Comparison of ENCODE assay signal across 23 mouse cellular contexts in the genomic region with DNA sequence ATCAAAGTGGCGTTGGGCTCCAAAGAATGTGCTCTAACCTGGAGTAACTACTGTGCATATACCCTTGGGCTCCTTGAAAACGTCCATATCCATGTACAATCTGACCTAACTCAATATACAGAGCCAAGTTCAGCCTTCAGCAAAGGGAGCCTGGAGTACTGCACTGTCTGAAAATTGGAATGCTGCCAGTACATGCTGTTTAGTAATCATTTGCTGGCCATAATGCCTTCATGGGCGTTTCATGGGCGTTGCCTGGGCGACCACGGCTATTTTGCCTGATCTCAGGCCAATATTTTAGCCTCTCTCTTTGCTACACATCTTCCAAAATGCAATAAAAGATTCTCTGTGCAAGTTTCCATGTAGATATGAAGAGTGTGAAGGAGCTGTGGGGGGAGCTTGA. TPM values are rescaled to one million over a fixed set of nuclear protein-coding genes. Genes with fewer than 3 reads are reported as not detected.
DNase-seq lines count a peak whose midpoint lies in the region; ATAC-seq lines count a peak whose summit lies in the region.
"Had no signal": no experiment of that assay in that cellular context is flagged by ENCODE, and none has a peak within 500 bp of the region (broad histone marks: within the 10 kb centered on the region; RNA-seq: fewer than 3 reads in every experiment).

No protein-coding gene starts in this region.

- H3K4me2 ChIP-seq in embryonic facial prominence, embryonic 14.5 days (ENCODE audit: low read depth, low read length) = no peak overlapping the region
- H3K4me2 ChIP-seq in midbrain, embryonic 14.5 days (ENCODE audit: low read length) = no peak overlapping the region
- H3K4me2 ChIP-seq in midbrain, embryonic 11.5 days = no peak overlapping the region
- H3K4me2 ChIP-seq: embryonic facial prominence, embryonic 13.5 days; forebrain, embryonic 12.5 days; heart, embryonic 15.5 days; liver, embryonic 13.5 days had no signal

- H3K27me3 ChIP-seq in embryonic facial prominence, embryonic 14.5 days (replicated peaks; ENCODE audit: control insufficient read depth, insufficient read depth, low read length) = 0 out of 2 replicates have a peak, but pooled peaks cover 1% of the 10 kb centered on the region
- peaks cover 17% of the 10 kb centered on the region for H3K27me3 ChIP-seq in embryonic facial prominence, embryonic 10.5 days (replicated peaks; ENCODE audit: low read depth, poor library complexity, severe bottlenecking)
- H3K27me3 ChIP-seq in midbrain, embryonic 14.5 days (ENCODE audit: control insufficient read depth, insufficient read depth, low read length) = no peaks in the 10 kb centered on the region
- H3K27me3 ChIP-seq in midbrain, embryonic 11.5 days (ENCODE audit: control insufficient read depth, insufficient read depth, low read length) = no peaks in the 10 kb centered on the region; the same call in 1 of the 2 replicates
- H3K27me3 ChIP-seq: heart, embryonic 15.5 days; liver, embryonic 13.5 days had no signal

- no peaks in the 10 kb centered on the region for H3K4me1 ChIP-seq in embryonic facial prominence, embryonic 14.5 days (ENCODE audit: control insufficient read depth, insufficient read depth, low read length)
- peaks cover 4% of the 10 kb centered on the region for H3K4me1 ChIP-seq in embryonic facial prominence, embryonic 10.5 days
- peaks cover 3% of the 10 kb centered on the region; the same call in 1 of the 2 replicates for H3K4me1 ChIP-seq in midbrain, embryonic 14.5 days (ENCODE audit: control insufficient read depth, insufficient read depth, low read length)
- no peaks in the 10 kb centered on the region for H3K4me1 ChIP-seq in midbrain, embryonic 11.5 days (ENCODE audit: control insufficient read depth, insufficient read depth, low read length)
- H3K4me1 ChIP-seq: heart, embryonic 15.5 days; liver, embryonic 13.5 days had no signal

- no peak for ATAC-seq in embryonic facial prominence, embryonic 14.5 days (ENCODE audit: low read depth)
- no peak for ATAC-seq in midbrain, embryonic 14.5 days (ENCODE audit: low FRiP score, low TSS enrichment)
- no peak for ATAC-seq in midbrain, embryonic 11.5 days (ENCODE audit: low FRiP score)
- no peak for ATAC-seq in frontal cortex, adult (ENCODE audit: low TSS enrichment)
- ATAC-seq: activated CD4-positive, CD25-positive, alpha-beta regulatory T cell, adult 4 months; intestine, postnatal 0 days; Patski had no signal

- H3K9me3 ChIP-seq in embryonic facial prominence, embryonic 14.5 days (ENCODE audit: control insufficient read depth, low read length) = no peaks in the 10 kb centered on the region
- H3K9me3 ChIP-seq in embryonic facial prominence, embryonic 10.5 days = no peaks in the 10 kb centered on the region
- H3K9me3 ChIP-seq in midbrain, embryonic 14.5 days (ENCODE audit: control insufficient read depth, low read length) = no peaks in the 10 kb centered on the region
- H3K9me3 ChIP-seq in midbrain, embryonic 11.5 days (ENCODE audit: control insufficient read depth, low read length) = no peaks in the 10 kb centered on the region
- H3K9me3 ChIP-seq: embryonic facial prominence, embryonic 13.5 days; forebrain, embryonic 12.5 days; heart, embryonic 15.5 days; liver, embryonic 13.5 days had no signal

- WGBS in embryonic facial prominence, embryonic 14.5 days = 70% methylated on average over 6 of the region's 6 CpGs
- WGBS in embryonic facial prominence, embryonic 10.5 days = 87% methylated on average over 6 of the region's 6 CpGs
- WGBS in midbrain, embryonic 14.5 days = 43% methylated on average over 6 of the region's 6 CpGs
- 83% methylated on average over 6 of the region's 6 CpGs for WGBS in midbrain, embryonic 11.5 days

- intact Hi-C loops in left cerebral cortex, postnatal 4 days (cut with DNase I) = no loop called here
- intact Hi-C loops in gastrocnemius, postnatal 14 days (cut with DNase I; ENCODE audit: low total_unique reads) = no loop called here

- no peak overlapping the region for H3K4me3 ChIP-seq in embryonic facial prominence, embryonic 14.5 days (ENCODE audit: low read depth, low read length)
- H3K4me3 ChIP-seq in embryonic facial prominence, embryonic 10.5 days = no peak overlapping the region
- no peak overlapping the region for H3K4me3 ChIP-seq in midbrain, embryonic 14.5 days (replicated peaks; ENCODE audit: low read depth, low read length)
- no peak overlapping the region for H3K4me3 ChIP-seq in midbrain, embryonic 11.5 days (ENCODE audit: low read depth, low read length)
- H3K4me3 ChIP-seq: embryonic facial prominence, embryonic 13.5 days; forebrain, embryonic 12.5 days; heart, adult 2 months; heart, embryonic 15.5 days; liver, embryonic 13.5 days had no signal

- peak; percentile 1 for DNase-seq in embryonic facial prominence, embryonic 14.5 days (ENCODE audit: low spot score)
- DNase-seq in embryonic facial prominence, embryonic 10.5 days (ENCODE audit: low spot score) = no peak
- DNase-seq in left cerebral cortex, postnatal 4 days = peak; percentile 32
- no peak for DNase-seq in left cerebral cortex, adult 8-10 months (ENCODE audit: low spot score in 2 of 2)
- DNase-seq in midbrain, embryonic 14.5 days = peak; percentile 58
- DNase-seq in midbrain, embryonic 11.5 days (ENCODE audit: low spot score, missing footprints) = no peak
- peak; percentile 7 for DNase-seq in gastrocnemius, postnatal 14 days
- DNase-seq: cerebellum, adult 11-12 months; heart, adult 2 months; liver, embryonic 13.5 days; retina, postnatal 1 day; right cerebral cortex, postnatal 4 days; thymus, postnatal 4 days had no signal

- no peaks in the 10 kb centered on the region for H3K36me3 ChIP-seq in embryonic facial prominence, embryonic 14.5 days (ENCODE audit: control insufficient read depth, insufficient read depth, low read length)
- no peaks in the 10 kb centered on the region for H3K36me3 ChIP-seq in embryonic facial prominence, embryonic 10.5 days (replicated peaks)
- no peaks in the 10 kb centered on the region for H3K36me3 ChIP-seq in midbrain, embryonic 14.5 days (ENCODE audit: control insufficient read depth, insufficient read depth, low read length)
- H3K36me3 ChIP-seq in midbrain, embryonic 11.5 days (ENCODE audit: control insufficient read depth, insufficient read depth, low read length) = no peaks in the 10 kb centered on the region
- H3K36me3 ChIP-seq: embryonic facial prominence, embryonic 13.5 days; forebrain, embryonic 12.5 days; heart, embryonic 15.5 days; liver, embryonic 13.5 days had no signal

- H3K27ac ChIP-seq in embryonic facial prominence, embryonic 14.5 days (replicated peaks; ENCODE audit: low read depth, low read length) = no peak overlapping the region
- no peak overlapping the region for H3K27ac ChIP-seq in embryonic facial prominence, embryonic 10.5 days (replicated peaks)
- no peak overlapping the region for H3K27ac ChIP-seq in midbrain, embryonic 14.5 days (replicated peaks; ENCODE audit: low read depth, low read length)
- no peak overlapping the region for H3K27ac ChIP-seq in midbrain, embryonic 11.5 days (ENCODE audit: low read depth, low read length)
- H3K27ac ChIP-seq: embryonic facial prominence, embryonic 13.5 days; forebrain, embryonic 12.5 days; heart, adult 2 months; heart, embryonic 15.5 days; liver, embryonic 13.5 days had no signal

- H3K9ac ChIP-seq in embryonic facial prominence, embryonic 14.5 days (ENCODE audit: low read depth, low read length) = no peak overlapping the region
- H3K9ac ChIP-seq in midbrain, embryonic 14.5 days (replicated peaks; ENCODE audit: low read length) = no peak overlapping the region
- H3K9ac ChIP-seq in midbrain, embryonic 11.5 days (ENCODE audit: low read length) = no peak overlapping the region
- H3K9ac ChIP-seq: embryonic facial prominence, embryonic 13.5 days; forebrain, embryonic 12.5 days; heart, embryonic 15.5 days; liver, embryonic 13.5 days had no signal

RNA-seq across cellular contexts. Expression of gene Usp51, which starts 36.7 kb away (rescaled TPM):
- 1.1 and 1.4 TPM in 2 replicates for polyA plus RNA-seq in embryonic facial prominence, embryonic 14.5 days (2014; fragmentation: Nextera tagmentation; extraction: Ambion mirVana)
- polyA plus RNA-seq in embryonic facial prominence, embryonic 10.5 days (2016; fragmentation: Nextera tagmentation; extraction: Ambion mirVana) = 3.7 and 4.0 TPM in 2 replicates
- total RNA-seq in left cerebral cortex, postnatal 4 days (2021) = 1 to 10 TPM; 2.8 to 3.3 TPM
- total RNA-seq in left cerebral cortex, adult 8-10 months (2022) = 1 to 10 TPM; 1.1 to 2.6 (median 1.6) TPM
- 3.7 and 4.3 TPM in 2 replicates for polyA plus RNA-seq in midbrain, embryonic 14.5 days (2014; fragmentation: Nextera tagmentation; extraction: Ambion mirVana)
- polyA plus RNA-seq in midbrain, embryonic 11.5 days (2014; fragmentation: Nextera tagmentation; extraction: Ambion mirVana) = 8.4 and 9.8 TPM in 2 replicates
- total RNA-seq in gastrocnemius, postnatal 14 days (2021) = under 1 TPM in 1 of 2 experiments, not detected in 1; 0.08 TPM
- total RNA-seq: heart, adult 2 months; hematopoietic stem cell, adult 5-6 weeks; neutrophil, adult 5-6 weeks had no signal
- polyA plus RNA-seq: activated CD4-positive, CD25-positive, alpha-beta regulatory T cell, adult 4 months; C2C12; heart, adult 2 months; Patski had no signal

Comparison
In these comparisons a context has a peak if more than half of its experiments do, and no peak if none do; other contexts are left out.
1. DNase-seq: peak in embryonic facial prominence, embryonic 14.5 days (single experiment), left cerebral cortex, postnatal 4 days (single experiment), midbrain, embryonic 14.5 days (single experiment) and gastrocnemius, postnatal 14 days (single experiment); none in embryonic facial prominence, embryonic 10.5 days (single experiment), left cerebral cortex, adult 8-10 months (0 of 2) and midbrain, embryonic 11.5 days (single experiment).